Mouse (Mus musculus) gonadal fat pad, adult 2 months (tissue): Measurements from ENCODE around the gene E2f2. TPM values are rescaled to one million over a fixed set of nuclear protein-coding genes. Genes with fewer than 3 reads are reported as not detected.

Source experiments
- DNase-seq: peaks from one replicate; pipeline ENCODE4 v3.0.0-alpha.2; 2012; ENCODE audit warnings: low read depth
- polyA plus RNA-seq: library from polyadenylated mRNA; depleted of rRNA; stranded (reverse); fragments of >200 nt; gene quantifications from 2 replicates; pipeline ENCODE4 v1.2.3, GENCODE M21; 2012; rRNA removed

E2f2 gene
- polyA plus RNA-seq, 1 experiment, result 2.0 TPM

GRCm38 (mm10) chr4:136244208-136244607 lies 72.0 kb downstream of the E2f2 start:
- no peak for DNase-seq

Other genes starting within 250 kb of the E2f2 start
- 50.5 and 52.5 TPM in 2 replicates for gene Hmgcl, start 225.9 kb upstream of the E2f2 start, polyA plus RNA-seq
- gene Gale, start 208.7 kb upstream of the E2f2 start, polyA plus RNA-seq, result 44.7 and 68.5 TPM in 2 replicates
- gene Lypla2, start 199.8 kb upstream of the E2f2 start, polyA plus RNA-seq, result 61.8 and 75.3 TPM in 2 replicates
- gene Pithd1, start 185.1 kb upstream of the E2f2 start, polyA plus RNA-seq, result 44.7 and 48.6 TPM in 2 replicates
- gene Eloa, start 150.6 kb upstream of the E2f2 start, polyA plus RNA-seq, result 16.0 and 17.9 TPM in 2 replicates
- gene Rpl11, start 119.0 kb upstream of the E2f2 start, polyA plus RNA-seq, result 410 and 531 TPM in 2 replicates
- gene Id3, start 28.9 kb upstream of the E2f2 start, polyA plus RNA-seq, result 113 and 205 TPM in 2 replicates
- gene Asap3, start 34.0 kb downstream of the E2f2 start, polyA plus RNA-seq, result 5.6 and 6.2 TPM in 2 replicates
- gene Tcea3, start 75.3 kb downstream of the E2f2 start, polyA plus RNA-seq, result 3.1 and 5.1 TPM in 2 replicates
- 27.6 and 30.4 TPM in 2 replicates for gene Zfp46, start 112.3 kb downstream of the E2f2 start, polyA plus RNA-seq
- gene Hnrnpr, start 138.5 kb downstream of the E2f2 start, polyA plus RNA-seq, result 12.6 and 20.7 TPM in 2 replicates